Mouse (Mus musculus): Measurements from ENCODE around the gene Rasa3.

GRCm38 (mm10) chr8:13571999-13572398 lies 105.4 kb downstream of the Rasa3 start:
- TF ChIP-seq POLR2A (IDR thresholded peaks at IDR 0.05; ENCODE audit: low read depth, low read length), result no peak
- no peak for TF ChIP-seq CTCF (IDR thresholded peaks at IDR 0.05; ENCODE audit: borderline replicate concordance, insufficient read depth, low read length)

Data from embryonic fibroblast, embryonic 13.5 days (primary cell).